ENCODE assay signal across 10 mouse cellular contexts in genomic region chr10:117640595-117641078, GRCm38 (mm10).
"Had no signal": no experiment of that assay in that cellular context is flagged by ENCODE, and none has a peak within 500 bp of the region (broad histone marks: within the 10 kb centered on the region; RNA-seq: fewer than 3 reads in every experiment).

No protein-coding gene starts in this region.

- DNase-seq: lung, adult 2 months; lung, postnatal 14 days; right cerebral cortex, postnatal 14 days had no signal

- H3K27me3 ChIP-seq: lung, embryonic 15.5 days; midbrain, embryonic 13.5 days; midbrain, embryonic 15.5 days; neural tube, embryonic 12.5 days; stomach, embryonic 15.5 days had no signal

- H3K36me3 ChIP-seq: lung, embryonic 15.5 days; midbrain, embryonic 13.5 days; midbrain, embryonic 15.5 days; neural tube, embryonic 12.5 days; stomach, embryonic 15.5 days had no signal

- H3K9me3 ChIP-seq: lung, embryonic 15.5 days; midbrain, embryonic 13.5 days; midbrain, embryonic 15.5 days; neural tube, embryonic 12.5 days; stomach, embryonic 15.5 days had no signal

- H3K4me1 ChIP-seq: lung, embryonic 15.5 days; midbrain, embryonic 13.5 days; midbrain, embryonic 15.5 days; neural tube, embryonic 12.5 days; stomach, embryonic 15.5 days had no signal

- H3K27ac ChIP-seq: lung, embryonic 15.5 days; macrophage; midbrain, embryonic 13.5 days; midbrain, embryonic 15.5 days; neural tube, embryonic 12.5 days; stomach, postnatal 0 days had no signal

- H3K4me3 ChIP-seq: lung, embryonic 15.5 days; midbrain, embryonic 13.5 days; midbrain, embryonic 15.5 days; neural tube, embryonic 12.5 days; stomach, embryonic 15.5 days had no signal
